Mouse (Mus musculus) stomach, embryonic 15.5 days (tissue): Measurements from ENCODE around the gene Luc7l3. TPM values are rescaled to one million over a fixed set of nuclear protein-coding genes. Genes with fewer than 3 reads are reported as not detected.

ENCODE experiments used
- ATAC-seq: fragments of 200-750 bp; cut with Nextera tagmentation; 2 replicates; pipeline ENCODE4 v1.8.0; 2017; ENCODE audit warnings: low read depth, moderate number of reproducible peaks, moderate TSS enrichment; ENCODE audit not compliant: insufficient read depth, low FRiP score
- H3K27ac ChIP-seq: fragments of 300-500 bp; sonication (generic); 2 replicates; pipeline ENCODE4 v1.5.1; 2015; ENCODE audit warnings: mild to moderate bottlenecking, inconsistent platforms
- H3K27me3 ChIP-seq: fragments of 300-500 bp; sonication (generic); replicated peaks from 2 replicates; pipeline ENCODE4 v1.6.1; 2015; ENCODE audit warnings: inconsistent platforms
- H3K36me3 ChIP-seq: fragments of 300-500 bp; sonication (generic); 2 replicates; pipeline ENCODE4 v1.6.1; 2015; ENCODE audit warnings: inconsistent platforms
- H3K4me1 ChIP-seq: fragments of 300-500 bp; sonication (generic); 2 replicates; pipeline ENCODE4 v1.6.1; 2015; ENCODE audit warnings: inconsistent platforms
- H3K4me2 ChIP-seq: fragments of 300-500 bp; sonication (generic); 2 replicates; pipeline ENCODE4 v1.6.1; 2015; ENCODE audit warnings: mild to moderate bottlenecking, inconsistent platforms
- H3K4me3 ChIP-seq: fragments of 300-500 bp; sonication (generic); replicated peaks from 2 replicates; pipeline ENCODE4 v1.5.1; 2015; ENCODE audit warnings: inconsistent platforms
- H3K9ac ChIP-seq: fragments of 300-500 bp; sonication (generic); 2 replicates; pipeline ENCODE4 v1.6.1; 2015; ENCODE audit warnings: inconsistent platforms
- H3K9me3 ChIP-seq: fragments of 300-500 bp; sonication (generic); 2 replicates; pipeline ENCODE4 v1.6.1; 2016; ENCODE audit warnings: inconsistent platforms
- WGBS: fragments of 180-500 bp; shearing (Covaris S2); methylation state at CpG from one replicate; pipeline ENCODE4 v1.1.7; 2015; 5-methylcytosine and 5-hydroxymethylcytosine counted together
- polyA plus RNA-seq: library from polyadenylated mRNA; unstranded; fragments of >200 nt; fragmentation: Nextera tagmentation; extraction: Ambion mirVana; gene quantifications from 2 replicates; pipeline ENCODE4 v1.2.1, GENCODE M21; 2015

Luc7l3 gene
- polyA plus RNA-seq, 1 experiment from 2014 or later: 116 TPM

- Histone ChIP-seq H3K27me3 (no peaks in the 10 kb centered on the region), H3K9ac (no peak overlapping the region), H3K4me1 (peaks cover 42% of the 10 kb centered on the region), H3K9me3 (no peaks in the 10 kb centered on the region), H3K36me3 (0 out of 2 replicates have a peak, but pooled peaks cover 4% of the 10 kb centered on the region), H3K27ac (no peak overlapping the region), H3K4me2 (no peak overlapping the region), H3K4me3 (no peak overlapping the region)
- WGBS: 73% methylated on average over 5 of the region's 5 CpGs
- no peak for ATAC-seq
Measured at GRCm38 (mm10) chr11:94318056-94318455, 3.7 kb downstream of the Luc7l3 start.

- H3K27me3 ChIP-seq: no peaks in the 10 kb centered on the region
- no peak overlapping the region for H3K4me2 ChIP-seq
- H3K4me3 ChIP-seq: no peak overlapping the region
- H3K9me3 ChIP-seq: no peaks in the 10 kb centered on the region
- no peak overlapping the region for H3K9ac ChIP-seq
- no peak overlapping the region for H3K27ac ChIP-seq
- WGBS: 50% methylated on average over 4 of the region's 4 CpGs
- 0 out of 2 replicates have a peak, but pooled peaks cover 4% of the 10 kb centered on the region for H3K36me3 ChIP-seq
- ATAC-seq: no peak
- H3K4me1 ChIP-seq: peaks cover 36% of the 10 kb centered on the region
Measured at GRCm38 (mm10) chr11:94317515-94317914, 4.3 kb downstream of the Luc7l3 start.

DNA sequence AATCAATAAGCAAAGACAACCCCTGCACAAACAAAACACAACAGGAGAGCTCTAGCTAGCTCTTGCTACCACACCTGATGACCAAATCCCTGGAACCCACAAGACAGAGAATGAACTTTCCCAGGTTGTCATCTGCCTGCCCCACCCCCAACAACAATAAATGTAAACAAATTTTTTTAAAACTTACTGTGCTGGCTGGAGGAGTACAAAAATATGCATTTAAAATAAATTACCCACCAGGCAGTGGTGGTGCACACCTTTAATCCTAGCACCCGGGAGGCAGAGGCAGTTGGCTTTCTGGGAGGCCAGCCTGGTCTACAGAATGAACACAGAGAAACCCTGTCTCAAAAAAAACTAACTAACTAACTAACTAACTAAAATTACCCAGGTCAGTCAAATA lies 4.8 kb downstream of the Luc7l3 start:
- no peak overlapping the region for H3K9ac ChIP-seq
- H3K4me2 ChIP-seq: no peak overlapping the region
- 0 out of 2 replicates have a peak, but pooled peaks cover 4% of the 10 kb centered on the region for H3K36me3 ChIP-seq
- ATAC-seq: no peak
- 40% methylated on average over 1 of the region's 1 CpGs for WGBS
- no peaks in the 10 kb centered on the region for H3K27me3 ChIP-seq
- H3K4me1 ChIP-seq: peaks cover 35% of the 10 kb centered on the region
- H3K4me3 ChIP-seq: no peak overlapping the region
- H3K9me3 ChIP-seq: no peaks in the 10 kb centered on the region
- H3K27ac ChIP-seq: no peak overlapping the region

DNA sequence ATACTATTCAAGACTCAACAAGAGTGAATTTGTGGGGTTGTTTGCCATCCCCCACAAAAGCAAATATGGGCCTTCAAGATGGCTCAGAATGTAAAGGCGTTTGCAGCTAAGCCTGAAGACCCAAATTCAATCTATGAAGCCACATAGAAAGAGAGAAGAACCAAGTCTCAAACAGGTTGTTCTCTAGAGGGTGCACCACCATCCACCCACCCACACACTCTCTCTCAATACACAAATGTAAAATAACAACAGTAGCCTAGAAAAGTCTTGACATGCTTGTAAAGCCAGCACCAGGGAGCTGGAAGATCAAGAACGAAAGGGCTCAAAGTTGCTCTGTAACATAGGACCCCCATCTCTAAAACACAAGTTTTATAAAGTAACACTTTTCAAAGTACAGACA lies 5.3 kb downstream of the Luc7l3 start:
- Histone ChIP-seq H3K4me1 (peaks cover 35% of the 10 kb centered on the region), H3K9me3 (no peaks in the 10 kb centered on the region), H3K9ac (no peak overlapping the region), H3K27ac (no peak overlapping the region), H3K36me3 (0 out of 2 replicates have a peak, but pooled peaks cover 4% of the 10 kb centered on the region), H3K4me3 (no peak overlapping the region), H3K27me3 (no peaks in the 10 kb centered on the region), H3K4me2 (no peak overlapping the region)
- no peak for ATAC-seq
- WGBS: 68% methylated on average over 2 of the region's 2 CpGs

GRCm38 (mm10) chr11:94315308-94315707 lies 6.5 kb downstream of the Luc7l3 start:
- Histone ChIP-seq H3K4me3 (no peak overlapping the region), H3K27me3 (no peaks in the 10 kb centered on the region), H3K4me2 (no peak overlapping the region), H3K4me1 (peaks cover 35% of the 10 kb centered on the region), H3K9me3 (no peaks in the 10 kb centered on the region), H3K9ac (no peak overlapping the region), H3K36me3 (0 out of 2 replicates have a peak, but pooled peaks cover 4% of the 10 kb centered on the region), H3K27ac (no peak overlapping the region)
- no peak for ATAC-seq
- WGBS: 36% methylated on average over 1 of the region's 1 CpGs

DNA sequence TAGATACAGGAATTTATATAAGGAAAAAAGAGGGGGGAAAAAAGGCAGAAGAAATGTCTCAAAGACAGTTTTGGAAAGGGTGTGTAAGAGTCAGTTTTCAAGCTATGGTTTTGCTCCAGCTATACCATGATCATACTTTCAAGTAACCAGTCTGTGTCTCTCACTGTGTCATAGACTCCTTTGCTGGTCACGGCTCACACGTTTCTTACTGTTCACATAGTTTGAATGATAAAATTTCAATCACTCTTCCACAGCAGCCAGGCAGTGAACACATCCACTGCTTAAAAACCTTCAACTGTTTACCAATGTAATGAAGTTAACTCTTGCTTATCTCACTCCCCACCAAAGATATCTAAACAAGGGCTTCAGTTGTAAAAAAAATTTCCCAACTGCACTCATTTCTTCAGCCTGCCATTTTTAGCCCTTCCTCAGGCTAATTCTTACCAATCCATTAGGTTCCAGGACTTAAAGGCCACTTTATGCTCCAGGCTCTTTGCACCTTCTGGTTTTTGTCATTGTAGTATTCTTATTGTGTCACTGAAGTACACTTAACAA lies 7.6 kb downstream of the Luc7l3 start:
- no peak overlapping the region for H3K4me2 ChIP-seq
- no peak overlapping the region for H3K27ac ChIP-seq
- no peak for ATAC-seq
- H3K9ac ChIP-seq: no peak overlapping the region
- H3K27me3 ChIP-seq: no peaks in the 10 kb centered on the region
- WGBS: 39% methylated on average over 2 of the region's 2 CpGs
- H3K4me1 ChIP-seq: peaks cover 35% of the 10 kb centered on the region
- no peak overlapping the region for H3K4me3 ChIP-seq
- H3K36me3 ChIP-seq: no peaks in the 10 kb centered on the region
- H3K9me3 ChIP-seq: no peaks in the 10 kb centered on the region

GRCm38 (mm10) chr11:94312733-94313132 lies 9.1 kb downstream of the Luc7l3 start:
- H3K9me3 ChIP-seq: no peaks in the 10 kb centered on the region
- H3K27ac ChIP-seq: no peak overlapping the region
- H3K9ac ChIP-seq: no peak overlapping the region
- H3K4me2 ChIP-seq: no peak overlapping the region
- no peaks in the 10 kb centered on the region for H3K27me3 ChIP-seq
- H3K36me3 ChIP-seq: no peaks in the 10 kb centered on the region
- ATAC-seq: no peak
- no peak overlapping the region for H3K4me3 ChIP-seq
- peaks cover 32% of the 10 kb centered on the region for H3K4me1 ChIP-seq
- WGBS: 76% methylated on average over 1 of the region's 1 CpGs

- ATAC-seq: no peak
- Histone ChIP-seq H3K4me1 (no peaks in the 10 kb centered on the region), H3K4me2 (no peak overlapping the region), H3K27me3 (no peaks in the 10 kb centered on the region), H3K27ac (no peak overlapping the region), H3K9me3 (no peaks in the 10 kb centered on the region), H3K4me3 (no peak overlapping the region), H3K9ac (no peak overlapping the region), H3K36me3 (peaks cover 61% of the 10 kb centered on the region)
- WGBS: 87% methylated on average over 9 of the region's 9 CpGs
Measured at GRCm38 (mm10) chr11:94294996-94295845, 26.6 kb downstream of the Luc7l3 start.

- Histone ChIP-seq H3K9me3 (no peaks in the 10 kb centered on the region), H3K4me2 (no peak overlapping the region), H3K36me3 (peaks cover 65% of the 10 kb centered on the region), H3K9ac (no peak overlapping the region), H3K27me3 (no peaks in the 10 kb centered on the region), H3K4me3 (no peak overlapping the region), H3K27ac (no peak overlapping the region), H3K4me1 (no peaks in the 10 kb centered on the region)
- 87% methylated on average over 10 of the region's 10 CpGs for WGBS
- ATAC-seq: peak; percentile 87; the same call in 1 of the 2 replicates
Measured at GRCm38 (mm10) chr11:94290062-94290740, 31.6 kb downstream of the Luc7l3 start.

DNA sequence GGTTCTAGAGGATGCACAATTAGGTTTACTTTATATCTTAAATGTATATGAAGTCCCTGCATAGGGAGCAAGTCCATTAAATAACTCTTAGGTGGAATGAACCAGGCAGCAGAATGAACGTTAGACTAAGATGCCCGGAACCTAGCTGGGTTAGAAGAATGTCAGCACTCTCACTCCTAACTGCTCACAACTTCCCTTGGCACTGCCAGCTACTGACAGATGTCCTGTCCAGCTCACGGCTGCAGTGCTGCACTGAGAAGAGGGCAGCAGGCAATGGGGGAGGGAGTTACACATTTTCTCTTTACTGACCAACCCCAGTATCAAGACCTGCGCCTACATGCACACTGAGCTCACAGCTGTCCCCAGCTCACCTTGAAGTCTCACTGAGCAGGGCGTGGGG lies 34.7 kb downstream of the Luc7l3 start:
- Histone ChIP-seq H3K36me3 (peaks cover 56% of the 10 kb centered on the region), H3K4me3 (no peak overlapping the region), H3K9ac (no peak overlapping the region), H3K27ac (no peak overlapping the region), H3K27me3 (no peaks in the 10 kb centered on the region), H3K4me1 (no peaks in the 10 kb centered on the region), H3K4me2 (no peak overlapping the region), H3K9me3 (no peaks in the 10 kb centered on the region)
- 84% methylated on average over 5 of the region's 5 CpGs for WGBS
- ATAC-seq: no peak

DNA sequence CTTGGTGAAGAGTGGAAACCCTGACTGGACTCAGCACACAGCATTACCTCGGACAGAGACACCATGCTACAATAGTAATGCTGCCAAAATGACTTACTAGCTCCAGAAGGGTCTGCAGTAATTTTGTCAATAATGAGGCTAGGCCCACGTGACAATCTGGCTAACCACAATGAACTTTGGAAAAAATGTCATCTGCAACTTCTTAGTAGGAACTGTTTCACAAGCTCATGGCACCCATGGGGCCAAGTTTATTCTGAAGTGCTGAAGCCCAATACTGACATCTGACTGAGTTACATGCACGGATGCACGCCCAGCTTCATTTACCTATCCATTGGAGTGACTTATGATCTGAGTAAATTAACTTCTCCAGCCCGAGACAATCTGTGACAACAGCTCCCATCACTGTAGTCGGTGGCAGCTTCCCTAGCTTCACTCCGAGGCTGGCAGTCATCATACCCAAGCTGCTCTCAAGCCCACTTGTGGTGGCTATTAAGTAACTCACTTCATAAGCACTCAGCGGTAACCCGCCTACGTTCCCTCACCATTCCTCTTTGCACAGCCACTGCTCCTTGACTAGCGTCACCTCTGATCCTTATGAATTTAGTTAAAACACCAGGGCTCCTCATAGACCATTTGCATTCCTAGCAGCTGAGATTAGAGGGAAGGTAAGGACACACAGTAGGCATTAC lies 35.8 kb downstream of the Luc7l3 start:
- Histone ChIP-seq H3K4me2 (no peak overlapping the region), H3K9ac (no peak overlapping the region), H3K27me3 (no peaks in the 10 kb centered on the region), H3K27ac (no peak overlapping the region), H3K9me3 (no peaks in the 10 kb centered on the region), H3K36me3 (peaks cover 51% of the 10 kb centered on the region), H3K4me3 (no peak overlapping the region), H3K4me1 (peaks cover 3% of the 10 kb centered on the region; the same call in 1 of the 2 replicates)
- ATAC-seq: no peak
- 89% methylated on average over 11 of the region's 11 CpGs for WGBS
